Mouse (Mus musculus): Measurements from ENCODE around the gene Obsl1. TPM values are rescaled to one million over a fixed set of nuclear protein-coding genes. Genes with fewer than 3 reads are reported as not detected.

Obsl1 gene
- polyA plus RNA-seq, 1 experiment from 2014 or later = 34.9 TPM

DNA sequence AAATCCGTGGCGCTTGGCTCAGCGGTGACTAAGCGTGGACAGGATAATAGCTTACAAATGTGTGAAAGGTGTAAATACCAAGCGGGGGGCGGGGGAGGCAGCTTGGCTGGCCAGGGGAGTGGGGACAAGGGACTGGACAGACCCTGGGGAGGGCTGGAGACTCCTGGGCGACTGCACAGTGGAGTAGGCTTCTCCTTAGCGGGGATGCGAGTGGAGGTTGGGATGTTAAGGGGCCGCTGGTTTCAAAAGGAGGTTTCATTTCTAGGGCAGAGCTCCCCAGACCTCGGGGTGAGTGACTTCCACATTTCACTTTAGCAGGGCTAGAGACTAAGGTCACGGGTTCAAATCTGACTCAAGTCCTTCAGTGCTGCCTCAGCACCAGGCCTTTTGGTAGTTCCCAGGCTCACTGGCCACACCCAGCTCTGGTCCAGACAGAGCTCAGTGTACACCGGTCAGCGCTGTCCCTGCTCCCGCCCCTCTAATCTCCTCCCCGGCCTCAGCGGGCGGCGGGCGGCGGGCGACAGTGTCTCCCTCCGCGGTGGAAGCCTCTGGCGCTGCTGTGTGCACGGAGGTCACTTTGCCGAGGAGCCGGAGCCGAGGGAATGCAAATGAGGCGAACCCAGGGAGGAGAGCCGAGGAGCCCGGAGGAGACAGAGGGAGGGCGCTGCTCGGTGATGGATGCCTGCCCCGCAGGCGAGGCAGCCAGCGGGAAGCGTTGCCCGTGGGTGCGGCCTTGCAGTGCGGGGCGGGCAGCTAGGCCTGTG lies 48.0 kb downstream of the Obsl1 start:
- Histone ChIP-seq H3K27ac (replicated peaks) (peak overlapping the region; percentile 33; the same call in 1 of the 2 replicates), H3K36me3 (no peaks in the 10 kb centered on the region), H3K27me3 (no peaks in the 10 kb centered on the region), H3K9me3 (no peaks in the 10 kb centered on the region), H3K4me1 (replicated peaks) (peaks cover 49% of the 10 kb centered on the region), H3K4me2 (peak overlapping the region; percentile 53), H3K9ac (no peak overlapping the region), H3K4me3 (peak overlapping the region; percentile 18)
- WGBS = 3% methylated on average over 42 of the region's 42 CpGs
- ATAC-seq (ENCODE audit: low FRiP score, low read depth) = peak; percentile 54

DNA sequence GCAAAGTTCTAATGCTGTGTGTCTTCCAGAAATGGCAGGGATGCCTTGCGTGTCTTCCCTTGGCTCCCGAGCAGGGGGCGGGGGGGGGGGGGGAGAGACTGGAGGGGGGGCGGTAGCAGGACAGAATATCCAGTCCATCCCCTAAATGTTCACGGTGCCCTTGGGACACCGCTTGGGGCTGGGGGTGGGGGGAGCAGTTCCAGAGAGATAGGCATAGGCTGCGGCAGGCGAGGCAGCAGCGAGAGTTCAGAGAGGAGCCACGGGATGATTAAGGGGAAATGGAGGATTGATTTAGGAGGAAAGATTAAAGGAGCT lies 48.6 kb downstream of the Obsl1 start:
- H3K4me1 ChIP-seq (replicated peaks) = peaks cover 49% of the 10 kb centered on the region

DNA sequence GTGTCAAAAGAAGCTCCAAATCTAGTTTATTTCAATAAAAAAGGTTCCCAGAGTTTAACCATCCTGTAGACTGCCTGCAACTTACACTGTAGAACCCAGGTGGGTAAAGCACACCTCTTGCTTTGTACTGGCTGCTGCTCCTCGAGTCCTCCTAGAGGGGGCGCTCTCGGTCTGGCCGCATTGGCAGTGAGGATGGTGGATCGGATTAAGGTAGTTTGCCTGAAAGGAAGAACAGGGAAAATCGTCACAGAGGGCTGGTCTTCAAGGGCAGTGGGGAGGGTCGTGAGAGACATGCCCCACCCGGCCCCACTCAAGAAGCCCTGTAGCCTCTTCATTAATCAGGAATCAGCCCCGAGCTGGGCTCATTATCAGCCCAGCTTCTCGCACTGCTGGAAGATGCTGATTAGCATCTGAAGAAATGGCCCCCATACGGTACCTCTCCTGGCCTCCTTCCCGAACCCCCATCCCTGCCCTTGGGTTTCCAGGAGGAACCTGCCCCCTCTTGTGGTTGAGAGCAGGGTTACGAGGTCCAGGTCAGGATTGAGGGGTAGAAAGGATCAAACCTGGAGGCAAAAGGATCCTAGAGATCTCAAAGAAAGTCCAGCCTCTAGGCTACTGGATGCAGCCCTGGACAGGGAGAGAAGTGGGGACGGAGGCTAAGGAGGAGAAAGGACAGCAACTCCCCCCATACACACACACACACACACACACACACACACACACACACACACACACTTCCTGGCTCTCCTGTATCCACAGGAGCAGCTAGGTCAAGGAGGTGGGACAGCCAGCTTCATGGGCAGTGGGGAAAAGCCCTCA lies 49.3 kb downstream of the Obsl1 start:
- H3K4me2 ChIP-seq = no peak overlapping the region
- H3K9me3 ChIP-seq = no peaks in the 10 kb centered on the region
- no peak for ATAC-seq (ENCODE audit: low FRiP score, low read depth)
- peaks cover 53% of the 10 kb centered on the region for H3K4me1 ChIP-seq (replicated peaks)
- WGBS = 6% methylated on average over 14 of the region's 14 CpGs
- no peak overlapping the region for H3K4me3 ChIP-seq
- no peaks in the 10 kb centered on the region for H3K36me3 ChIP-seq
- no peak overlapping the region for H3K9ac ChIP-seq
- peaks cover 4% of the 10 kb centered on the region; the same call in 1 of the 2 replicates for H3K27me3 ChIP-seq
- no peak overlapping the region for H3K27ac ChIP-seq (replicated peaks)

More for the DNA sequence above, 48.6 kb downstream of the Obsl1 start:
- Histone ChIP-seq H3K4me2 (0 out of 2 replicates have a peak overlapping the region, but pooled peaks have one; percentile 53), H3K9me3 (no peaks in the 10 kb centered on the region), H3K27me3 (no peaks in the 10 kb centered on the region), H3K4me3 (no peak overlapping the region), H3K9ac (no peak overlapping the region), H3K27ac (replicated peaks) (no peak overlapping the region), H3K36me3 (no peaks in the 10 kb centered on the region)
- no peak; the same call in 1 of the 2 replicates for ATAC-seq (ENCODE audit: low FRiP score, low read depth)
- 5% methylated on average over 8 of the region's 10 CpGs for WGBS

DNA sequence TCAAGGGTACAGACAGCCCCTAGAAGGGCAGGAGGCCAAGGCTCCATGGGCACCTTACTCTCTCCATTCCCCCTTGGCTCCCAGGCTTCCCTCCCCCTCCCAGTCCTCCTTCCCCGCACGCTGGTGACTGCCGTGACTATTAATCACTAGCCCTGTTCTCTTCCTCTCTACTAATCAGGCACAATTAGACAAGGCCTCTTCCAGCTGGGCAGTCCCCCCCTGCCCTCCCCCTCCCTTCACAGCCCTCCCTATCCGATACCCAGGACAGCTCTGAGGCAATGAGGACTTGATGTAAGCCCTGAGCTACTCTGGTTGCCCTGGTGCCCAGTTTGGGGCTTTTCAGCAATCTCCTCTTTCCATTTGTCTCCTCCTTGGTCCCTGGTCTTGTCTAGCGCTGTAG lies 50.3 kb downstream of the Obsl1 start:
- H3K9ac ChIP-seq = no peak overlapping the region
- peak; percentile 13; the same call in 1 of the 2 replicates for ATAC-seq (ENCODE audit: low FRiP score, low read depth)
- WGBS = 20% methylated on average over 5 of the region's 5 CpGs
- peaks cover 8% of the 10 kb centered on the region; the same call in 1 of the 2 replicates for H3K27me3 ChIP-seq
- H3K4me3 ChIP-seq = no peak overlapping the region
- H3K36me3 ChIP-seq = no peaks in the 10 kb centered on the region
- H3K4me2 ChIP-seq = no peak overlapping the region
- peaks cover 62% of the 10 kb centered on the region for H3K4me1 ChIP-seq (replicated peaks)
- no peak overlapping the region for H3K27ac ChIP-seq (replicated peaks)
- no peaks in the 10 kb centered on the region for H3K9me3 ChIP-seq

DNA sequence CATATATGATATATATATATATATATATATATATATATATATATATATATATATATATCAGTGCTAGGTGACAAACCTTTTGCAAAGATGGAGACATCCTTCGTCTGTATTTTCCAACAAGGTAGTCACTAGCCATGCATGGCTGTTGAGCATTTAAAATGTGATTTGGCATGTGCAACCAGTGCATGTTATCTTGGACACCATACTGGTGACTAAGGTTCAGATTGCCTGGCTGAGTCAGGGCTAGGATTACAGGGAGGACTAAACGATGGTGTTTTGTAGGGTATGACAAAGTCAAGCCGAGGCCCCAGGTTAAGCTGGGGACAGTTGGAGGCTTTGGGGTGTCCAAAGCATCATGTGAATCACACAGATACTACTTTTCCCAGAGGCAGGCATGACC lies 50.8 kb downstream of the Obsl1 start:
- H3K36me3 ChIP-seq = no peaks in the 10 kb centered on the region
- WGBS = 73% methylated on average over 3 of the region's 3 CpGs
- H3K9me3 ChIP-seq = no peaks in the 10 kb centered on the region
- H3K27ac ChIP-seq (replicated peaks) = no peak overlapping the region
- peaks cover 67% of the 10 kb centered on the region for H3K4me1 ChIP-seq (replicated peaks)
- H3K4me3 ChIP-seq = no peak overlapping the region
- no peak for ATAC-seq (ENCODE audit: low FRiP score, low read depth)
- H3K4me2 ChIP-seq = no peak overlapping the region
- H3K27me3 ChIP-seq = peaks cover 8% of the 10 kb centered on the region; the same call in 1 of the 2 replicates
- H3K9ac ChIP-seq = no peak overlapping the region

DNA sequence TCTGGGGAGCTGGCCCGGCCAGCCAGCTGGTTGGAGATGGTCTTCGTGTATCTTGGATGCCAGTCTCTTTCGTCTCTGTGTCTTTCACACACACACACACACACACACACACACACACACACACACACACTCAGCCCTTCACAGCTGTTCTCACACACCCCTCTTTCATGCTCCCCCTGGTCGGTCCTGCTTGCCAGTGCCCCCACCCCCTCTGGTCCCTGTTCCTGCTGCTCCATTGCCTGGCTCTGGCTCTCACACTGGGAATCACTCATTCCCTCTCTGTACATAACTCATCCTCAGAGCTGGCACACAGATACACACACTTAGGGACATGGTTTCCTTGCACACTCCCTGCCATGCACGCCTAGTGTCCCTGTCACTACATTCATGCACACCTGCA lies 54.4 kb downstream of the Obsl1 start:
- H3K4me3 ChIP-seq = peak overlapping the region; percentile 40
- H3K4me2 ChIP-seq = peak overlapping the region; percentile 73
- H3K27me3 ChIP-seq = peaks cover 15% of the 10 kb centered on the region; the same call in 1 of the 2 replicates
- H3K27ac ChIP-seq (replicated peaks) = peak overlapping the region; percentile 53; the same call in 1 of the 2 replicates
- H3K9ac ChIP-seq = no peak overlapping the region
- H3K4me1 ChIP-seq (replicated peaks) = peaks cover 77% of the 10 kb centered on the region
- no peak for ATAC-seq (ENCODE audit: low FRiP score, low read depth)
- H3K9me3 ChIP-seq = no peaks in the 10 kb centered on the region
- no peaks in the 10 kb centered on the region for H3K36me3 ChIP-seq
- WGBS = 35% methylated on average over 5 of the region's 5 CpGs

DNA sequence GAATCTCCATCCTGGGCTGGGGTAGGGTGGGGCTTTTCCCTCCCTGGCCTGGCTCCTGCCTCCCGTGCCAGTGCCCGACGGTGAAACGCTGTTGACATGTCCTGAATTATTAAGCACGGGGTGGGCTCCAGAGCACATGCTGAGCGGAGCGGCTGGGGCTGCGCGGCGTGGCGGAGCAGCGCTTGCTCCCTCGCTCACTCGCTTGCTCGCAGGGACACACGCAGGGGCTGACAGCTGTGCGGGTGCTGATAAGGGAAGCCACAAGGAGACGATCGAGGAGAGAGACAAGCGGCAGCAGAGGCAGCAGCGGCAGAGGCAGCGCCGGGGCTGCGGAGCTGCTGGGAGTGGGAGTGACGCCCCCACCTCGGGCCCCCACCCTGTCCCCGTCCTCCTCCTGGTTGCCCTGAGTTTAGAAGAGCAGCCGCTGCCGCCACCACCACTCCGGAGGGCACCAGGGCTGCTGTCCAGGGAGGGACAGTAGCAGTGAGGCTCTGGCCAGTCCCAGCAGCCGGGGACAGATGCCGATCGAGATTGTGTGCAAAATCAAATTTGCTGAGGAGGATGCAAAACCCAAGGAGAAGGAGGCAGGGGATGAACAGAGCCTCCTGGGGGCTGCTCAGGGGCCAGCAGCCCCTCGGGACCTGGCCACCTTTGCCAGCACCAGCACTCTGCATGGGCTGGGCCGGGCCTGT lies 55.8 kb downstream of the Obsl1 start, which contains the start of gene Asic4:
Gene Asic4, plus strand, starts transcription at position 123 of the 692 bp plus-strand sequence.
- peak within 1 kb of the TSS; percentile 73 for H3K4me2 ChIP-seq
- peaks cover 77% of the 10 kb centered on the region for H3K4me1 ChIP-seq (replicated peaks)
- H3K4me3 ChIP-seq = peak within 1 kb of the TSS; percentile 40
- peak within 1 kb of the TSS; percentile 51 for H3K9ac ChIP-seq
- no peaks in the 10 kb centered on the region for H3K36me3 ChIP-seq
- no peaks in the 10 kb centered on the region for H3K9me3 ChIP-seq
- H3K27me3 ChIP-seq = peaks cover 15% of the 10 kb centered on the region; the same call in 1 of the 2 replicates
- 0 out of 2 replicates have a peak, but pooled peaks have one; percentile 17 for ATAC-seq (ENCODE audit: low FRiP score, low read depth)
- peak within 1 kb of the TSS; percentile 43 for H3K27ac ChIP-seq (replicated peaks)
- WGBS = 3% methylated on average over 35 of the region's 35 CpGs

GRCm38 (mm10) chr1:75449377-75450135 lies 56.7 kb downstream of the Obsl1 start:
- Histone ChIP-seq H3K9me3 (no peaks in the 10 kb centered on the region), H3K27me3 (peaks cover 15% of the 10 kb centered on the region; the same call in 1 of the 2 replicates), H3K27ac (replicated peaks) (peak overlapping the region; percentile 43), H3K4me3 (peak overlapping the region; percentile 40), H3K9ac (peak overlapping the region; percentile 51), H3K36me3 (no peaks in the 10 kb centered on the region), H3K4me2 (peak overlapping the region; percentile 73), H3K4me1 (replicated peaks) (peaks cover 85% of the 10 kb centered on the region)
- no peak for ATAC-seq (ENCODE audit: low FRiP score, low read depth)
- whole genome bisulfite sequencing = 3% methylated on average over 8 of the region's 8 CpGs

GRCm38 (mm10) chr1:75448937-75449336 lies 57.3 kb downstream of the Obsl1 start:
- H3K36me3 ChIP-seq = no peaks in the 10 kb centered on the region
- H3K4me2 ChIP-seq = peak overlapping the region; percentile 73
- no peak overlapping the region for H3K27ac ChIP-seq (replicated peaks)
- no peaks in the 10 kb centered on the region for H3K9me3 ChIP-seq
- peaks cover 87% of the 10 kb centered on the region for H3K4me1 ChIP-seq (replicated peaks)
- 2% methylated on average over 13 of the region's 14 CpGs for WGBS
- peaks cover 15% of the 10 kb centered on the region; the same call in 1 of the 2 replicates for H3K27me3 ChIP-seq
- no peak overlapping the region for H3K4me3 ChIP-seq
- ATAC-seq (ENCODE audit: low FRiP score, low read depth) = no peak
- H3K9ac ChIP-seq = no peak overlapping the region

DNA sequence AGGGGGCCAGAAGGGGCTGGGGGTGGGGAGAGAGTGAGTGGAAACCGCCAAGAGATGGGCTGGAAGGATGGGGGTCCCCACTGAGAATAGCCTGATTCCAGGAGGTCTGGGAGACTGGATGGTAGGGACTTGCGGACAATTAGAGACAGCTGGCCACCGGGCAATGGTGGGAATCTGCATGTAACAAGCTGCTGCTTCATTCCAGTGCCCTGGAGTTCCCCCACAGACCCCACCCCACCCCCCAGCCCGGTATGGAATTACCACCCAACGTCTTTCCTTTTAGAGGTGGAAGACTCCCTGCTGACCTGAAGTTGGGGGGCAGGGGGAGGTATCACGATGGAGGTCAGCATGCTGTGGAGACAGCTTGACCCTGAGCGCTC lies 58.2 kb downstream of the Obsl1 start:
- Histone ChIP-seq H3K4me2 (peak overlapping the region; percentile 30), H3K27me3 (peaks cover 15% of the 10 kb centered on the region; the same call in 1 of the 2 replicates), H3K36me3 (no peaks in the 10 kb centered on the region), H3K9ac (no peak overlapping the region), H3K9me3 (no peaks in the 10 kb centered on the region), H3K4me3 (no peak overlapping the region), H3K27ac (replicated peaks) (peak overlapping the region; percentile 49; the same call in 1 of the 2 replicates), H3K4me1 (replicated peaks) (peaks cover 92% of the 10 kb centered on the region)
- WGBS = 6% methylated on average over 7 of the region's 7 CpGs
- no peak for ATAC-seq (ENCODE audit: low FRiP score, low read depth)
